Mouse (Mus musculus): ENCODE results near the gene Tbxa2r.
A peak's percentile ranks its signal among the peaks of the same experiment; 100 is the strongest.

Tbxa2r gene

DNA sequence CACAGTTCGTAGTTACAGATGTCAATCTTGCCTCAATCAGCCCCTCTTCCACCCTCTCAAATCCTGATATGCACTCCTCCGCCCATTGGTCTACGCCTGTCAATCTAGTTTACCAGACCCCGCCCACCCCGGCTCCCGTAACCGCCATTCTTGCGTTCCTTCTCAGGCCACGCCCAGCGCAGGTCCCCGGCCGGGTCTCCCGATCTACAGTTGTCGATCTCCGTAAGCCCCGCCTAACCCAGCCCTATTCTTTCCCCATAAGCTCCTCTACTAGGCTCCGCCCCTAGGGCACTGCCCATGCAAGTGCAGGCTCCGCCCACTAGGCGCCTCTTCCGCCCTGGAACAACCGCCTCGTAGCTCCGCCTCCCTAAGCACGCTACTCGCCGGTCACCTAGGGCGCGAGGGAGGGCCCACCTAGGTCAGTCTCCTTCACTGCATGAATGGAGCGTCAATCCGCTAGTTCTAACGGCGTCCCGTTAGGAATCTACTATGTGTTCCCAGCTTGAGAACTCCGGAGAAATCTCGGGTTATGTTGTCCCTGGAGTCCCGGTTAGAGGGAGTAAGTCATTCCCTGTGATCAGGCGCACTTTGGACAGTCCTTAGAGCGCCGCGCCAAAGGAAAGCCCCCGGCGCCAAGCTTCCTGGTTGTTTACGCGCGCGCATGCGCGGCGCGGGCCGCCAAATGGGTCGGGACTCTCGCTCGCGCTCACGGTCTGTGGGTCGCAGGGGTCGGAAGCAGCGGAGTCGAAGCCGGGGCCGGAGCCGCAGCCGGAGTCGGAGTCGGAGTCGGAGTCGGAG is 7.8 kb upstream of the Tbxa2r start, which contains the start of gene Cactin:
Gene Cactin (plus strand): TSS at position 554 of the 798 bp plus-strand sequence.
- peak; percentile 100 for DNase-seq (ENCODE audit: low spot score)

DNA sequence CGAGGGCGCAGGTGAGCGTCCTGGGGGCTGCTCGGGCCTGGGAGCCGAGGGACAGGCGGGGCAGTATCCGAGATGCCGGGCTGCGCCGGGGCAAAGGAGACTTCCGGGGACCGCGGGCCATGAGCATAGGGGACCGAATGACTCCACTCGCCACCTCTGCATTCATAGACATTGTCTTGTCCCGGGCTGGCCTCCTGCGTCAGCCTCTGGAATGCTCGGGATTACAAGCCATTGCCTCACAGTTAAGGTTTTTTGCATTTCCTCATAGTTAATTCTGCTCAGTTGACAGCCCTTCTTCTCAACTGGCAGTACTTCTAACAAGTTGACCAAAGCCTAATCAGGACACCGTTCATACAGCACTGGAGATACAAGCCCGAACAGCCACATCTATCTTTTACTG is 7.1 kb upstream of the Tbxa2r start:
- DNase-seq (ENCODE audit: low spot score) = no peak

DNA sequence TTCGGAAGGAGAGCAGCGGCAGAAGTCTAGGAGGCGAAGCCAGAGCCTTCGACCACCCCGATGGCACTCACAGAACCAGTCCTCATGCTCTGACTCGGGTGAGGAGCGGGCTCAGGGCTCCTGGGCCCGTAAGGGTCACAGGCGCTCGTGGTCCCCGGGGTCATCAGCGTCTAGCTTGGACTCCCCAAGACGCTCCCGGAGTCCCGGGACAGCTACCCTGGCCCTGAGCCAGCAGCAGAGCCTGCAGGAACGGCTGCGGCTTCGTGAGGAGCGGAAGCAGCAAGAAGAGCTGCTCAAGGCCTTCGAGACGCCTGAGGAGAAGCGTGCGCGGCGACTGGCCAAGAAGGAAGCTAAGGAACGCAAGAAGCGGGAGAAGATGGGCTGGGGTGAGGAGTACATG is 6.1 kb upstream of the Tbxa2r start:
- DNase-seq (ENCODE audit: low spot score) = no peak

DNA sequence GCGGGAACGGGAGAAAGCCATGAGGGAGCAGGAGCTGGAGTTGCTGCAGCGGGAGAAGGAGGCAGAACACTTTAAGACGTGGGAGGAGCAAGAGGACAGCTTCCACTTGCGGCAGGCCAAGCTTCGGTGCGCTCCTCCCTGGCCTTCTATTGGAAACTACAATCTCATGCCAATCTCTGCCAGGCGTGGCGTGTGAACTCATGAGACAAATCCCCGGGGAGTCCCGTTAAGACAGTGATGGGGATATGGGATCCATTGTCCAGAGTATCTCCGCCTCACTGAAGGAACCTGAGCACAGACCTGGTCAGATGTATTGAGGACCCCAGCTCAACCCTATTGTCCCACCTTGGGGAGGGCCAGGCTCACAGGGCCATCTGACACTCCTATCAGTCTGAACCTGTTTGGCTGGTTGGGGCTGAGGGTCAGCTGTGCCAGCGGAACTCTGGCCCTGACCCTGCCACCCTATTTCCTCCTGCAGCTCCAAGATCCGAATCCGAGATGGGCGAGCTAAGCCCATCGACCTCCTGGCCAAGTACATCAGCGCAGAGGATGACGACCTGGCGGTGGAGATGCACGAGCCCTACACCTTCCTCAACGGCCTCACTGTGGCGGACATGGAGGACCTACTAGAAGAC is 5.3 kb upstream of the Tbxa2r start:
- no peak for DNase-seq (ENCODE audit: low spot score)

DNA sequence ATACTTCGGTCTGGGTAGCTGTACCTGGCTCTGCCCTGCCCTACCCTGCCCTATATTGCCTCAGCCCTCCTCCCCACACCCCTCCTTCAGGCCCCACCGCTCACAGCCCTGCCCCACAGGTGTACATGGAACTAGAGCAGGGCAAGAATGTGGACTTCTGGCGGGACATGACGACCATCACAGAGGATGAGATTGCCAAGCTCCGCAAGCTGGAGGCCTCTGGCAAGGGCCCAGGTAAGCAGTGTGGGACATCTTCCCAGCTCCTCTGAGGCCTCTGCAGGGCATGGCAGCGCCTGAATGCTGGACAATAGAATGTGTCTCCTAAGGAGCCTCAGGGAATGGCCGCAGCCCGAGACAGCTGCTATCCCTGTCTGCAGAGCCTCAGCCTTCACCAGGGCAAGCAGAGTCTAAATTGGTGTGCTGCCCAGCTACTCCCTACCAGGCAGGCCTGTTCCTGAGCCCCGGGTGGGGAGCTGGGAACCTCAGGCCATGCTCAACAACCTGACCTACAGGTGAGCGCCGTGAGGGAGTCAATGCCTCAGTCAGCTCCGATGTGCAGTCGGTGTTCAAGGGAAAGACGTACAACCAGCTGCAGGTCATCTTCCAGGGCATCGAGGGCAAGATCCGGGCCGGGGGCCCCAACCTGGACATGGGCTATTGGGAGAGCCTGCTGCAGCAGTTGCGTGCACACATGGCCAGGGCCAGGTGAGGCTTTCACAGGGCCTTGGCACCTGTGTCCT is 4.6 kb upstream of the Tbxa2r start:
- no peak for DNase-seq (ENCODE audit: low spot score)

DNA sequence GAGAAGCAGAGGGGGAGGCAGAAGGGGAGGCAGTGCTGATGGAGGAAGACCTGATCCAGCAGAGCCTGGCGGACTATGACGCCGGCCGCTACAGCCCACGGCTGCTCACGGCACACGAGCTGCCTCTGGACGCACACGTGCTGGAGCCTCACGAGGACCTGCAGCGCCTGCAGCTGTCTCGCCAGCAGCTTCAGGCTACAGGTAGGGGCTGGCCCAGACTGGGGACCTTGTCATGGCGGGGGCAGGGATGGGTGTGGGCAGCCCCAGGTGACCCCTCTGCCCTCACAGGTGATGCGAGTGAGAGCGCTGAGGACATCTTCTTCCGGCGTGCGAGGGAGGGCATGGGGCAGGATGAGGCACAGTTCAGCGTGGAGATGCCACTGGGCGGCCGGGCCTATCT is 3.4 kb upstream of the Tbxa2r start:
- DNase-seq (ENCODE audit: low spot score) = no peak

DNA sequence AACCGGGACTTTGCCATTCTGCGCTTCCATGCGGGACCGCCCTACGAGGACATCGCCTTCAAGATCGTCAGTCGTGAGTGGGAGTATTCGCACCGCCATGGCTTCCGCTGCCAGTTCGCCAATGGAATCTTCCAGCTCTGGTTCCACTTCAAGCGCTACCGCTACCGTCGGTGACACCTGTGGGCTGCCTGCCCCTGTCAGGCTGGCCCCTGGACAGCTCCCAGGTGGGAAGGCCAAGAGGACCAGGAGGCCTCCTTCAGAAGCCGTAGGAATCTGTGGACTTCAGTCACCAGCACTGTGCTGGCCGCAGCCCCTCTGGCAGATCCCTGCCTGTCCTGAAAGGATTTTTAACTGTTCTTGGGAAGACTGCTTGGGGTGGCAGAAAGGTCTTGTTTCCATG is 2.8 kb upstream of the Tbxa2r start:
- no peak for DNase-seq (ENCODE audit: low spot score)

DNA sequence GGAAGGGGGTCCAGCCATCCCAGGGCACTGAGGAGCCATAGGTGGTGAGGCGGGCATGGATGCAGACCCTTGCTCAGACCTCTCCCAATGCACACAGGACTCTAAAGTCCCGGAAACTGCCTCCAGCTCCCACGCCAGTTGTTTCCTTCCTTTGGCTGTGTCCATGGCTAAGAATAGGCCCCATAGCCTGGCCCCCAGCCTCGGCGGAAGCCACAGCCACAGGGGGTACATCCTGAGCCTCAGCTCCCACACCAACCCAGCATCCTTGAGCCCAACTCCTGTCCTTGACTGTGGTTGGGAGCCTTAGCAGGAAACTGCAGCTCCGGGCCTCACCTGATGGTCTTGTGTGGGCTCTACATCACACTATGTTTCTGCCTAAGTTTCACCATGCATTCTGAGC is 1.7 kb upstream of the Tbxa2r start:
- no peak for DNase-seq (ENCODE audit: low spot score)

DNA sequence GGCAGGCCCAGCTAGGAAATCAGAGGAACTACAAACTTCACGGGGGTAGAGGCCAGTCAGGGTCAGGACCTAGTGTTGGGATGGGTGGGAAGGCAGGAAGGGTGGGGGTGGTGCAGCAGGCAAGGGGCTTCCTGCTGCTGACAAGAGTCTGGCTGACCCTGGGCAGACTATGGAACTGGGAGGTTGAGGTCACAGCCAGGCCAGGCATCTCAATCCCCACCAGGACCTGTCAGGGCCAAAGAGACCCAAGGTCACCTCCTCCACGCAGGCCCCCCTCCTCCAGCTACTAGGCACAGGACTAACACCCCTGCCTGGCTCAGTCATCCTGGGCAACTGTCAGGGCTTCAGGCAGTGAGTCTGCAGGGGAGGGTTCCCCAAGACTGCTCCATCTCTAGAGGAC is 572 bp upstream of the Tbxa2r start:
- DNase-seq (ENCODE audit: low spot score) = no peak

DNA sequence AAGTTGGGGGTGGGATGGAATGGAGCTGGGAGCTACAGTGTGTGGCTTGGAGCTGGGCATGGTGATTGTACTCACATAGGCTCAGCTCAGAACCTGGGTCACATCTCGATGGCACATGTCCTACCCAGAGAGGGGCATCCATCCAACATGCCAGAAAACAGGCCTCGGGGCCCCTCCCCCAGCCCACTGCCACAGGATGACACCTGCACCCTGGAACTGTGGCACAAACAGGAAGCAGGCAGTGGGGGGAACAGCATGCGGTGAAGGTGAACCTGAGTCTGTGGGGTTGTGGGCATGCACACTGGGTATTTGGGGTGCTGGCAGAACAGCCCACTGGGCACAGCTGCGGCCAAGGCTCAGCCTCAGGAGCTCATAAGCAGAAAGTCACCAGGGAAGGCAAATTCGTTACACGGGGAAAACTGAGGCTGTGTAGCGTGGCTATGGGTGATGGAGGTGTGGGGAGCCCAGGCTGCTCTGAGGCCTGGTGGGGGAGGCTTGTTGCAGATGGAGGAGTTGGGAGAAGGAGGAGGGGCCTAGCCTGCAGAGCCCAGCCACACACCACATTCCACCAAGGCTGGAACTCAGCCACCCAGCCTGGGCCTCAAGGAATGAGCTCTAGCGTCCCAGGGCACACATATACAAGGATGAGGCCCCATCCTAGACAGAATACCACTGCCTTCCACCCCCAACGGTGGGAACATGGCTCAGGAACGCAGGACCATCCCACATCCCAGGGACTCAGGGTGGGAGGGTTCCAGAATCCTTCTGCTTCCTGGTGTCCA is 854 bp downstream of the Tbxa2r start:
- DNase-seq (ENCODE audit: low spot score) = no peak

DNA sequence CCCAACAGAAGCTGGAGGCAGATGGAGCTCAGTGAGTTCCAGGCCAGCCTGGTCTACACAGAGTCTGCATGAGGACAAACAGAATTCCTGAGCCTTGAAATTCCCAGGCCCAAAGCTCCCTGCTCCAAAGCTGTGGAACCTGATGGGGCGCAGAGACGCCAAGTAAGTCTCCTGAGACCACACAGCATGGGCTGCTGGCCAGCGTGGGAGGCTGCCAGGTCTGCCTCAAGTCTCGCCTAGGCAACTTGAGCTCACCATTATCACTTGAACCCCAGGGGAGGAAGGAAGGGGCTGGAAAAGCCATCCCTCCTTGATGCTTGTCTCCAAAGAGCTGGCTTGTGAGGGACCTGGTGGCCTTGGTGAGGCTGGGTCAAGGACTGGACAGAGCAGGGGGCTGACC is 1.5 kb downstream of the Tbxa2r start:
- DNase-seq (ENCODE audit: low spot score) = no peak

DNA sequence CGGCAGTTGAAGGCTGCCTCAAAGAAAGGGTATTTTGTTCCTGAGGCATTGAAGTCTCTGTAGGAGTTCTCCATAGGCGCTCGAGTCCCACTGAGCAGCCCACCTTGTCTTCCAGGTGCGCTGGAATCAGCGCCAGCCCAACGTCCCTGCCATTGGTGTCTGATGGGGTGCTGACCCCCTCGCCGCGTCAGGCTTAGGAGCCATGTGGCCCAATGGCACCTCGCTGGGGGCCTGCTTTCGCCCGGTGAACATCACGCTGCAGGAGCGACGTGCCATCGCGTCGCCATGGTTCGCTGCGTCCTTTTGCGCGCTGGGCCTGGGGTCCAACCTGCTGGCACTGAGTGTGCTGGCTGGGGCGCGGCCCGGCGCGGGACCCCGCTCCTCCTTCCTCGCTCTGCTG is 3.7 kb downstream of the Tbxa2r start:
- DNase-seq (ENCODE audit: low spot score) = no peak

DNA sequence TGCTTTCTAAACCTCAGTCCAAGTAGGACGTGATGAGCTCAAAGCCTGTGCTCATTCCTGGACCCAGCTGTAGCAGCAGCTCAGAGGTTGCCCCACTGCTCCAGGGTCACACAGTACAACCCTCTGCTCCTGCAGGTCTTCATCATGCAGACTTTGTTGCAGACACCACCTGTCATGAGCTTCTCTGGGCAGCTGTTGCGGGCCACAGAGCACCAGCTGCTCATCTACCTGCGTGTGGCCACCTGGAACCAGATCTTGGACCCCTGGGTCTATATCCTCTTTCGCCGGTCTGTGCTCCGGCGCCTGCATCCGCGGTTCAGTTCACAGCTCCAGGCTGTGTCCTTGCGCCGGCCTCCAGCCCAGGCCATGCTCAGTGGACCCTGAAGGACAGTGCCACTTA is 5.8 kb downstream of the Tbxa2r start:
- no peak for DNase-seq (ENCODE audit: low spot score)

DNA sequence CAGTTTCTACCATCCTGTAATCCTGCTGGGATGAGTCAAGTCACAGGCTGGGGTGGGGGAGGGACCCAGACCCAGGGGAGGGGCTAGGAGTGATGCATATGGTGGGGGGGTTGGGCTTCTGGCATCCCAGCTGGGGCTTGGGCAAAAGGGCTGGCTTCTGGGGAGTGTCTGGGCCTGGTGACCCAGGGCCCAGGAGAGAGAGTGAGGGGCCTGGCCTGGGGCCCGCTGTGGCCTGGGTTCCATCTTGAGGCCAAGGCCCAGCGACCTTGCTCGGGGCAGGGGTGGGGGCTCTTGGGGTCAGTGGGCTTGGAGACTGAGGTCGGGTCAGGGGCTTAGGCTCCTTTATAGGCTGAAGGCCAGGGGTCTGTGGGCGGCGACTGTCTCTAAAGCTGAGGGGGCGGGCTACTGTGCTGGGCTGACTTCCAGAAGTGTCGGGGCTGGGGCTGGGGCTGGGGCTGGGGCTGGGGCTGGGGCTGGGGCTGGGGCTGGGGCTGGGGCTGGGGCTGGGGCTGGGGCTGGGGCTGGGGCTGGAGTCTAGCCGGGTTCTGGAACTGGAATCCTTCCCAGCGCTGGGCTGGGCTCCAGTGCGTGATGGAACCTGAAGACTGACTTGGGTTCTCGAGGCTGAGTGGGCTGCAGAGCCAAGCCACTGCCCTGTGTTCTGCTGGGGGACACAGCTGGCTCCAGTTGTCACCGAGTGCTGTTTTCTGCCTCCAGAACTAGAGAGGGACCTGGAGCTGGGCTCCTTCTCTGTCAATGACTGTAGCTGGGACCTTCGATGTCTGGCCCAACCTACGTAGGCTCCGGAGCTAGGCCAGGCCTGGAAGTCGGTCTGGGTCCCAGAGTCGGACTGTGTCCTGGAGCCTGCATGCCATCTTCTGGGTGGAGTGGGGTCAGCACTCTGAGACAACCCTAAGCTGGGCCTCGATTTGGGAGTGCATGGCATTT is 7.1 kb downstream of the Tbxa2r start:
- no peak for DNase-seq (ENCODE audit: low spot score)

DNA sequence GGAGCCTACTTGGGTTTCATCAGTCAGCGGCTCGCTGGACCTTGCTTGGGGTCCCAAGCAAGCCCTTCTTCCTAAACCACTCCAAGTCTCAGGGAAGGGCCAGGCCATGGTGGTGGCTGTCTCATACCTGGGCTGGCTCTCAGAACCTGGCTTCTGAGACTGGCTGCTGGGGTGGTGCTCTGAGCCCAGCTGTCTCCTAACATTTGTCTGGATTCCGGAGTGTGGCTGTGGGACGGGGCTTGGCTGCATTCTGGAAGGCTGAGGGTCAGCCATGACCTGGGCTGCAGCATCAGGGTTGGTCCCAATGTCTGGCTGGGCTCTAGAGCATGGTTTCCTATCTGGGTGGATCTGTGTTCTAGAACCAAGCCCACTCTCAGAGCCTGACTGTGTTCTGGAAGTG is 8.0 kb downstream of the Tbxa2r start:
- no peak for DNase-seq (ENCODE audit: low spot score)

DNA sequence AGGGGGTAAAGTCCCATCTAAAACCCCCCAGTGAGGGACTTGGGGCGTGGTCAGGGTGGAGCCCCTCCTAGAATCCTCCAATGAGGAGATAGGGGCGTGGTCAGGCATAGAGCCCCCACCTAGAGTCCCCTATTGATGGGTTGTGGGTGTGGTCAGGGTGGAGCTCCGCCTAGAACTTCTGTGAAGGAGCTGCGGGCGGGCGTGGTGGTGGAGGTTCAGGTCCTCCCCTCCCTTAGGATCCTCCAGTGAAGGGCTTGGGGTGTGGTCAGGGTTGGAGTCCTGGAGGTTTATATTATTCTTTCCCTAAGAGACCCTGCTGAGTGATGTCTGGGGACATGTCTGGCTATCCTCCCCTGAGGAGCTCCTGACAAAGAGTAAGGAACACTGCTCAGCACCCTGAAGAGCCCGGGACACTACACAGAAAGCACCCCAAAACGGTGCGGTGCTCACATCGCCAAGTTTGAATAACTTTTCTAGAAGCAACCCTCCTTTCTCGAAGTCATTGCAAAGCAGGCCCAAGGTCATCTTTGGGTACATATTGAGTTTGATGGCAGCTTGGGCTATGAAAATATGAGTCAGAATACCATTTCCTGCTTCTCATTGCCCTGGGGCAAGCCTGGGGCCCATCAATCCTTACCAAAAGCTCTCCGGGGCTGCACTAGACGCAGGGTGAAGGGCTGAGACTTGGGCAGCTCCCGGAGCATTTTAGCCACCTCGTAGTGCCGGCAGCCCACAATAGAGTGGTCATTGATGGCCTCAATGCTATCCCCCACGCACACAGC is 12.2 kb downstream of the Tbxa2r start:
- DNase-seq (ENCODE audit: low spot score) = no peak

DNA sequence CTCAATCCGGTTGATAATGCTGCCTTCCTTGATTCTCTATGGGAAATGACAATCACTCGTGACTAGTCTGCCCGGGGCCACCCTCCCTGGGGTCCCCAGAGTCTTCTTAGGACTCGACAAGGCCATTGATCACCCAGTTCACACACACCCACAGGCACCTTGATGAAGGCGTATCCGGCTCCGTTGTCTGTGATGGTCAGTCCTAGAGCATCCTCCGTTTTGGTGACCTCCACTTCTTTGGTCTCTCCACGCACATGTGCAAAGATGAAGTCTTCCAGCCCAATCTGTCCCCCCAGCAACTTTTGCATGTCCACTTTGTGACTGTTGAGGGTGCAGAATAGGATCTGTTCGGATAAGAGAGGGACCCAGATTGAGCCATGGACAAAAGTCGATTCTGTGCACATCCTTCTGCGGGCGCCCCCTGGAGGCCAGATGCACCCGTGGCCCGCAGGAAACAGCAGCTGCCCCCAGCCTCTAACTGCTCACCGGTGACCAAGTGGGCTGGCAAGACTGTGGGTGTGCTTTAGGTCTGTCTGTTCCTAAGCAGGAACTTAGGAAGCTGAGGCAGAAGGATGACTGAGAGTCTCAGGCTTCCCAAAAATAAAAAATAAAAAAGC is 12.9 kb downstream of the Tbxa2r start:
- DNase-seq (ENCODE audit: low spot score) = no peak

DNA sequence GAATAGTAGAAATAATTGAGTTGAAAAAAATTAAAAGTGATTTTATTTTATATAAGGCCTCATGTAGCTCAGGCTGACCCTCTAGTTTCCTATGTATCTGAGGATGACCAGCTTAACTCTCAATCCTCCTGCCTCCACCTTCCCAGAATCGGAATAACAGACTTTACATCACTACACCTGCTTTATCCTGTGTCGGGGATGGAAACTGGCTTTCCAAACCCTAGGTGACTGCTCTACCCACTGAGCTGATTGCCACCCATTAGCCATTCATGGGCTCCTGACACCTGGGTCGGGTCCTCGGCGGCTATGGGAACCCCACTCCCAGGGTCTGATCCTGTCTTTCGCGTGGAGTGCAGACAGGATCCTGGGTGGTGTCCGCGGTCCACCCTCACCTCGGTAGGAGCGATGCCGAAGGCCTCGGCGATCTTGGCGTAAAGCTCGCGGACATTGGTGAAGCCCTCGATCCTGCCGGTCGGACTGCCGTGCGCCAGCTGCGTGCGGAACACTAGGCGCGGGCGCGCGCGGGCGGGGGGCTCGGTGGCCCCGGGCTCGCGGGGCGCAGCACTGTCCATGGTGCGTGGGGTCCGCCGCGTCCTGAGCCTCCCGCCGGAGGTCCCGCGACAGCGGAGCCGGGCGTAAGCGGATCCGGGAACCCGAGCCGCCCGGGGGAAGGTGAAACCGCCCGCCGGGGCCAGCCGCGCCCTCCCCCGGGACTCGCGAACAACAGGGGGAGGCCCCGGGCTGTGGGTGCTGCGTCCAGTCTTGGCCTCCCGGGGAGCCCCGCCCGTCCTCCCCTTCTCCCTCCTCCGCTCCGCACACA is 14.4 kb downstream of the Tbxa2r start, which contains the start of gene Gipc3:
Gene Gipc3 (minus strand): TSS at position 581 of the 820 bp plus-strand sequence.
- DNase-seq (ENCODE audit: low spot score) = no peak

All from testis, postnatal 14 days (tissue).